Mouse (Mus musculus) A20 (cell line): Measurements from ENCODE around the gene Il11ra1.
"Not testable (repeated sequence)": the region's sequence is repeated elsewhere in the genome, so short reads cannot be mapped to it uniquely, and the experiment has no call there.

ENCODE experiments used
- DNase-seq: peaks from one replicate; pipeline ENCODE4 v3.0.0-alpha.2; 2011; ENCODE audit warnings: low read depth, low spot score

Gene Il11ra1

GRCm38 (mm10) chr4:41754797-41755337 lies 55.1 kb downstream of the Il11ra1 start, which contains the start of gene Galt:
Galt (plus strand) TSS chr4:41755228.
- DNase-seq = no peak

- DNase-seq = peak; percentile 96
These were observed 55.8 kb downstream of the Il11ra1 start, which contains the start of gene Sigmar1 for GRCm38 (mm10) chr4:41755338-41756305. Sigmar1 (minus strand) TSS chr4:41756157.

- DNase-seq = no peak
These were observed 56.7 kb downstream of the Il11ra1 start for GRCm38 (mm10) chr4:41756440-41756839.

GRCm38 (mm10) chr4:41757321-41757720 lies 57.5 kb downstream of the Il11ra1 start:
- no peak for DNase-seq

- no peak for DNase-seq
These were observed 58.2 kb downstream of the Il11ra1 start for GRCm38 (mm10) chr4:41758021-41758420.

- DNase-seq = no peak
These were observed 58.9 kb downstream of the Il11ra1 start for GRCm38 (mm10) chr4:41758701-41759100.

GRCm38 (mm10) chr4:41759206-41759605 lies 59.4 kb downstream of the Il11ra1 start:
- no peak for DNase-seq

- DNase-seq = no peak
These were observed 60.0 kb downstream of the Il11ra1 start for GRCm38 (mm10) chr4:41759656-41760287.

- DNase-seq = no peak
These were observed 60.5 kb downstream of the Il11ra1 start for GRCm38 (mm10) chr4:41760288-41760721.

- DNase-seq = no peak
These were observed 61.1 kb downstream of the Il11ra1 start for GRCm38 (mm10) chr4:41760911-41761310.

- no peak for DNase-seq
These were observed 61.9 kb downstream of the Il11ra1 start for GRCm38 (mm10) chr4:41761680-41762079.

GRCm38 (mm10) chr4:41762099-41762687 lies 62.4 kb downstream of the Il11ra1 start:
- DNase-seq = no peak

- DNase-seq = not testable (repeated sequence)
These were observed 62.9 kb downstream of the Il11ra1 start for GRCm38 (mm10) chr4:41762688-41763114.

GRCm38 (mm10) chr4:41763176-41763575 lies 63.4 kb downstream of the Il11ra1 start:
- DNase-seq = not testable (repeated sequence)

- DNase-seq = not testable (repeated sequence)
These were observed 67.5 kb downstream of the Il11ra1 start for GRCm38 (mm10) chr4:41767301-41767700.

- DNase-seq = not testable (repeated sequence)
These were observed 73.2 kb downstream of the Il11ra1 start for GRCm38 (mm10) chr4:41772946-41773345.

GRCm38 (mm10) chr4:41773502-41773901 lies 73.7 kb downstream of the Il11ra1 start:
- DNase-seq = not testable (repeated sequence)

- DNase-seq = not testable (repeated sequence)
These were observed 74.2 kb downstream of the Il11ra1 start, which contains the start of gene Ccl27a for GRCm38 (mm10) chr4:41774002-41774401. Ccl27a (minus strand) TSS chr4:41774247.

GRCm38 (mm10) chr4:41774506-41774905 lies 74.7 kb downstream of the Il11ra1 start:
- not testable (repeated sequence) for DNase-seq

- not testable (repeated sequence) for DNase-seq
These were observed 76.1 kb downstream of the Il11ra1 start for GRCm38 (mm10) chr4:41775840-41776239.

- not testable (repeated sequence) for DNase-seq
These were observed 81.5 kb downstream of the Il11ra1 start for GRCm38 (mm10) chr4:41781271-41781670.
